Mouse (Mus musculus) cortical plate, adult 2 months (tissue): ENCODE data around the gene Gpr182.

Experiments
- CTCF ChIP-seq: fragments of 200-500 bp; IDR thresholded peaks from 2 replicates; pipeline ENCODE4 v1.5.1; 2011; ENCODE audit warnings: mild to moderate bottlenecking, control low read depth, low read length; ENCODE audit not compliant: insufficient read depth; ENCODE audit errors: extremely low read depth
- POLR2A ChIP-seq: fragments of 200-500 bp; IDR thresholded peaks from 2 replicates; pipeline ENCODE4 v1.6.1; 2011; ENCODE audit warnings: mild to moderate bottlenecking, low read length, control low read depth; ENCODE audit not compliant: insufficient read depth; ENCODE audit errors: extremely low read depth

DNA sequence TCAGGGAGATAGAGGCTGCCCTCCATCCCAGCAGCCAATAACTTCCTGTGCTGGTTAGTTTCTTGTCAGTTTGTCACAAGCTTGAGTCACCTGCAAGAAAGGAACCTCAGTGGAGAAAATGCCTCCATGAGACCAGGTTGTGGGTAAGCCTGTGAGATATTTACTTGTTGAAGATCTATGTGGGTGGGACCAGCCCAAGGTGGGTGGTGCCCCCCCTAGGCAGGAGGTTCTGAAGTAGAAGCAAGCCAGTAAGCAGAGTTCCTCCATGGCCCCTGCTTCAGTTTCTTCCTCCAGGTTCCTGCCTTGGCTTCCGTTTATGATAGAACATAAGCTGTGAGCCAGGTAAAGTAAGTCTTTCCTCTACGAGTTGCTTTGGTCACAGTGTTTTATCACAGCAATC, 15.3 kb downstream of the Gpr182 start:
- TF ChIP-seq CTCF (no peak), POLR2A (no peak)
